Mouse (Mus musculus): Measurements from ENCODE around the gene Lrrc32.

Lrrc32 gene

DNA sequence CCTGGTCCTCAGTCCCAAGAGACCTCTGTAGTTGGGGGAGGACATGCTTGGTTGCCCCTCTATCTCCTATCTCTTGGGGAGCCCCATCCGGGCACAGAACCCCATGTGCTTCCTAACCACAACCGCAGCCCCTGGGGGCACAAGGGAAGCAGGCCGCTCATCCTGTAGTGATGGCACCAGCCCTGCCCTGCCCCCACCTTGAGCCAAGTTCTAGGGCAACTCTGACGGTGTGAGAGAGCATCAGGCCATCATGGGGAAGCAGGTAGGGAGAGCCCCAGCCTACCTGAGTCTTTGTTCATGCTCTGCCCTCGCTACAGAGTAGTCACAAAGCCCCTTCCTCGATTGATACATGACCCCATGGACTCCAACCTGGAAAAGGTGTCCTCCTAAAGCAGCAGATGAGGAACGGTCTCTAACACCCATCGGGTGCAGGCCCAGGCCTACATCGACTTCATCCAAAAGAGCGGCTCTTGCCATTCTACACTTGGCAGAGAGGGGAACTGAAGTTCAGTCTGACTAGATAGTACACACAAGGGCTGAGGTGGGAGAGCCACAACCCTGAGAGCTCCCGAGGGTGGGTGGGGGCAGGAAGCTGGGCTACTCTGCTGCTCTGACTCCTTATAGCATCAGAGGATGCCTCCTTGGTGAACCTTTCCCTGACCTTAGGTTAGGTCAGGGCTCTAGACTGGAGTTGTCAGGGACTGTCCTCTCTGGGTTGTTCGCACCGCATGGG lies 519 bp upstream of the Lrrc32 start:
- no peak for DNase-seq (ENCODE audit: inconsistent ontology term)

DNA sequence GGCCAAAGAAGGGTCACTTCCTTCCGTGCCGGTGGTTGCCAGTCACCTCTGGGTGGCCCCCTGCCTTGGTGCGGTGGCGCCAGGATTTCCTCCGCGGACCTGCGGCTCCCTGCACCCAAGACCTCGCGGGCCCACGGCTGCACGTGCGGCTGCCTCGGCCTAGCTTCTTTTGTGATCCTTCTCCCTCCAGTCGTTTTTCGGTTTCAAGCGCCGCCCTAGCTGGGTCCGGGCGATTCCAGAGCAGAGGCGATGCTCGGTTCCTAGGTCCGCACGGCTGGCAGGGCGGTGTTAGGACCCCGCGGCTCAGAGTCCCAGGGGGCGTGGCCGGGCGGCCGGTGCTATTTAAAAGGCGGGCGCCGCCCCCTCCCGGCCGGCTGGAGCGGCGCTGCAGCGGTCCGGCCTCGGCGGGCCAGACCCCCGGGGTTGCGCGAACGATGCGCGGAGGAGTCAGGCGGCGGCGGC lies 571 bp downstream of the Lrrc32 start:
- peak; percentile 82 for DNase-seq (ENCODE audit: inconsistent ontology term)

DNA sequence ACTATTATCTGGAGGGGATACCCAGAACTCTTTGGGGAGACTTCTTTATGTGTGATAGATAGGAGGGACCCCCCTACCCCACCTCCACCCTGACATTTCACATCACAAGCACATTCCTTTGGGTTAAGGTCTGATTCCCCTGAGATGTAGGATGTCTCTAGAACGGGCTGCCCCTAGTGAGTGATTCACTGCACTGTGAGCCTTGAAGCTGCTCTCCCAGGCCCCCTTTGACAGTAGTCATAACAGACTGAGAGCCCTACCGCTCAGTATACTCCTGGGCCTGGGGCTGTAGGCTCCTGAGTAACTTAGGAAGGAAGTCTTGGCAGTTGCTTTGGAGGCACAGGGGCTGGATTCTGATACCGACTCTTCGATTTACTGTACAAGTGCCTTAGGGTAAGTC lies 1.2 kb downstream of the Lrrc32 start:
- no peak for DNase-seq (ENCODE audit: inconsistent ontology term)

DNA sequence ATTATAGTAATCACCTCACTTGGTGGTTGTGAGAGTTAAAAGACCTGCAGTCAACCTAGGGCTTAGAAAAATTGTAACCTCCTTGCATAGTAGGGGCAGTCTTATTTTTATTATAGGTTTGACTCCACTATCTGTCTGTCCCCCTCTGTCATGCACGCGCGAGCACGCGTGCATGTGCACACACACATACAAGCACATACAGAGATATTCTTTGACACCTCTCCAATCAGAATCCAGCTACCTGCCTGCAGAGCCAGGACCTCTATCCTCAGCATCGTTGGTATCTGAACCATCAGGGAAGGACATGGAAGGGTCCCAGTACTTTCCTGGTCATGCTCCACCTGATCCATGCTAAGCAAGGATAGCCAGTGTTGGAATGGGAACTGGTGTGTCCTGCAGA lies 1.8 kb downstream of the Lrrc32 start:
- DNase-seq (ENCODE audit: inconsistent ontology term): no peak

DNA sequence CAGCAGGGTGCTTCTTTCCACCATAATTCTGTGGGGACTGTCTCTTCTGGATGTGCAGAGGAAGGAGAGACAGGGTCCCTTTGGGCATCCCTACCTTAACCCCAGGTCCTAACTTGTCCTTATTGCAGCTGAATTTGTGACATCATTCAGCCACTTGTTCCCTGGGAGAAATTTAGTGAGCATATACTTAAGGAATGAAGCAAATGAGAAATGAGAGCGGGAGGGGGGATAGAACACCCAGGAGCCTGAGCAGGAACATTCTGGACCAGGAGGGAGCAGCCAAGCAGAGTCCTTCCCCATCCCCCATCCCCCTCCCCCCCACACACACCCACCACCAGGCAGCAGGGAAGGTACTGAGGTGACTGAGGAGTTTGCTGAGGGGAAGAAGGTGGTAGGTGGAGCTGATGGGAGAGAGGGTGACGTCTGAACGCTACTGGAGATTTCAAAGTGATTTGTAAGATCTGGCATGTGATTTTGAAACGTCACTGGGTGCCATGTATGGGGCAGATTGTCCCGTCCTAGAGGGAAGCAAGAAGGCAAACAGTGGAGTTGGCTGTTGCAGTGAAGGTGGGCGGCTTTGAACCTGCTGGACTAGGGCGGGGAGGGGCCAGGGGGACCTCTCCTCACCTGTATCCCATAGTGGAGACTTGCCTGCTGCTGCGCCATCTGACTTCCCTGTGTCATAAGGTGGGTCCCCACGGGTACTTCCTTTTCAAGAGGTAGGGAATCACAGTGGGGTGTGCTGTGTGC lies 2.5 kb downstream of the Lrrc32 start:
- no peak for DNase-seq (ENCODE audit: inconsistent ontology term)

DNA sequence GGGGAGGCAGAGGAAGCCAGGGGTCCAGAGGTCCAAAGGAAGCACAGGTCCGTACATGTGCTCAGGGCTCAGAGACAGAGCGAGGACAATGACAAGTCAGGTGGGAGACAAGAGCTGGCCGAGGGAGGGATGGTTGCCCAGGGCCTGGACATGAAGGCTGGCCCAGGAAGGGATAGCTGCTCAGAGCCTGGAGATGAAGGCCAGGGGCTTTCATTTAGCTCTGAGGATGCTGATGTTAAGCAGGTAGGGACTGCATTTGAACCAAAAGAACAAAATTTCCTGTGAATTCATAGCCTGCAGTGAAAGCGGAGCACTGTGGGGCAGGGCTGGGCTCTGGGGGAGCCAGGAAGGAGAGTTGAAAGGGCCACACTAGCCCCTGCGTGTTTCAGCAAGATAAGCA lies 3.2 kb downstream of the Lrrc32 start:
- no peak for DNase-seq (ENCODE audit: inconsistent ontology term)

DNA sequence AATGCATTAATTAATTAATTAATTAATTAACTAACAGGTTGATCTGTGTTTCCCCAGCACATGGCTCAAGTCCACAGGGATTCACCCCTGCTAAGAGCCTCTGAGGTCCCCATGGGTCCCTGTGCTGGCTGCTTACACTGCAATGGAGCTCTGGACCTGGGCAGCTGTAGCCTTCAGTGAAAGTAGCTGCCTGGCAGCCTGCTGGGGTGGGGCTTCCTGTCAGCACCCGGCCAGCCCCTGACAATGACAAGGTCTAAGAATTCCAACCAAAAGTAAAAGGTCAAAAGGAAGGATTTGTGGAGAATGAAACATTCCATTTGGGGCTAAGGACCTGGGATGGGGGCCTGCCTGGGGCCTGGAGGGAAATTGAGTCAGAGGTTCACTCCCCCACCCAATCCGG lies 4.2 kb downstream of the Lrrc32 start:
- DNase-seq (ENCODE audit: inconsistent ontology term): no peak

DNA sequence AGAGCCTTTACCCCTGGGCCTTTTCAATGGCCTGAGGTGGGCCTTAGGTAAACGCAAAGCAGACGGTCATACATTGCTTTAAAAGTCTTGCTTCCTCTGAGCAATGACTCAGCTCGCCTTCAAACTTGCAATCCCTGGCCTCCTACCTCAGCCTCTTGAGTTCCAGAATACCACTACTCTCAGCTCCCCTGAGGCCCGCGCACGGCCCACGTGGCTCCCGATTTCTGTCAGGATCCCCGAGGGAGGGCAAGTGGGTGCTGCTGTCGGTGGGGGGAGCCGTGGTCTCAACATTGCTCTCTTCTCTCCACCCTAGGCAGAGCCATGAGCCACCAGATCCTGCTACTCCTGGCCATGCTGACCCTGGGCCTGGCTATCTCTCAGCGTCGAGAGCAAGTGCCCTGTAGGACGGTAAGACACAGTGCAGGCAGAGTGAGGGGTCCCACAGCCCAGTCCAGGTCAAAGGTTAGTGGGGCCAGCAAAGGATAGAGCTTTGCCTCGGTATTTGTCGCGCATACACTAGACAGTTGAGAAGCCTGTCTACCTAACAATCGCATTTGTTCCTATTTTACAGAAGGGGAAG lies 4.9 kb downstream of the Lrrc32 start:
- no peak for DNase-seq (ENCODE audit: inconsistent ontology term)

DNA sequence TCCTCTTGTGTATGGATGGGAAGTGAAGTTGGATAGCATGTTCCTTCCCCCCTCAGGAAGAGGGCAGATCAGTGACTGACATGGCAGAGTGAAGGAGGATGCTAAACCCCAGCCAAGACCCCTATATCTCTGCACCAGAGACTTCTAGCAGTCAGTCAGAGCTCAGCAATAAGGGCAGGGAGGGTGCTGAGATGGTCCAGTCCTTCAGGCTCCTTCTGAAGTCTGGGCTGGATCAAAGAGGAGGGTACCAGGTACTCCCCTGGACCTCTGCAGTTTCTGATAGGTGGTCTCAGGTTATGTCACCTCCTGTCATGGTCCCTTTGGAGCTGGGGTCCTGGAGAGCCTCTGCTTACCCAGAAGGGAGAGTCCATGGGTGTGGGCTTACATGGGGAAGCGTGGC lies 6.5 kb downstream of the Lrrc32 start:
- DNase-seq (ENCODE audit: inconsistent ontology term): no peak

DNA sequence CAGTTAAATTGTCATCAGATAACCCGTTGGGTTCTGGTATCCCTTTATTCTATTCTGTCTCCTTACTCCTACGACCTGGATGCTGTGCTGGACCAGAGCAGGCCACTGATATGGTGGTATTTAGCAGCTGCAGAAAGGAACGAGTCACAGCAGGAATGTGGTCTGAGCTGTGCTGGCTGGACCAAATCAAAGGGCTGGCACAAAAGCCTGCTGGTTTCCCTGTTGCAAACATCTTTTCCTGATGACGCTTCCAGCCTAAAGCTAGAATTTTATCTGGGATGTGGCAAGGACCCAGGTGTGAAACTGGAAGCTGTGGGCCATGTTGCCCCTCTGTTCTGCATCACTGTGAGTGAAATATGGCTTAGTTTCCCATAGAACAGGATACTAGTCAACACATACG lies 8.4 kb downstream of the Lrrc32 start:
- peak; percentile 48 for DNase-seq (ENCODE audit: inconsistent ontology term)

DNA sequence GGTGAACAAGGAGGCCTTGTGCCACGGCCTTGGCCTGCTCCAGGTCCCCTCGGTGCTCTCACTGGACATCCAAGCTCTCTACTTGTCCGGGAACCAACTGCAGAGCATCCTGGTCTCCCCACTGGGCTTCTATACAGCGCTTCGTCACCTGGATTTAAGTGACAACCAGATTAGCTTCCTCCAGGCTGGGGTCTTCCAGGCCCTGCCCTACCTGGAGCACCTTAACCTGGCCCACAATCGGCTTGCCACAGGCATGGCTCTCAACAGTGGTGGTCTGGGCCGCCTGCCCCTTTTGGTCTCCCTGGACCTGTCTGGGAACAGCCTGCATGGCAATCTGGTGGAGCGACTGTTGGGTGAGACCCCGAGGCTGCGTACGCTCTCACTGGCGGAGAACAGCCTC lies 9.0 kb downstream of the Lrrc32 start:
- no peak for DNase-seq (ENCODE audit: inconsistent ontology term)

DNA sequence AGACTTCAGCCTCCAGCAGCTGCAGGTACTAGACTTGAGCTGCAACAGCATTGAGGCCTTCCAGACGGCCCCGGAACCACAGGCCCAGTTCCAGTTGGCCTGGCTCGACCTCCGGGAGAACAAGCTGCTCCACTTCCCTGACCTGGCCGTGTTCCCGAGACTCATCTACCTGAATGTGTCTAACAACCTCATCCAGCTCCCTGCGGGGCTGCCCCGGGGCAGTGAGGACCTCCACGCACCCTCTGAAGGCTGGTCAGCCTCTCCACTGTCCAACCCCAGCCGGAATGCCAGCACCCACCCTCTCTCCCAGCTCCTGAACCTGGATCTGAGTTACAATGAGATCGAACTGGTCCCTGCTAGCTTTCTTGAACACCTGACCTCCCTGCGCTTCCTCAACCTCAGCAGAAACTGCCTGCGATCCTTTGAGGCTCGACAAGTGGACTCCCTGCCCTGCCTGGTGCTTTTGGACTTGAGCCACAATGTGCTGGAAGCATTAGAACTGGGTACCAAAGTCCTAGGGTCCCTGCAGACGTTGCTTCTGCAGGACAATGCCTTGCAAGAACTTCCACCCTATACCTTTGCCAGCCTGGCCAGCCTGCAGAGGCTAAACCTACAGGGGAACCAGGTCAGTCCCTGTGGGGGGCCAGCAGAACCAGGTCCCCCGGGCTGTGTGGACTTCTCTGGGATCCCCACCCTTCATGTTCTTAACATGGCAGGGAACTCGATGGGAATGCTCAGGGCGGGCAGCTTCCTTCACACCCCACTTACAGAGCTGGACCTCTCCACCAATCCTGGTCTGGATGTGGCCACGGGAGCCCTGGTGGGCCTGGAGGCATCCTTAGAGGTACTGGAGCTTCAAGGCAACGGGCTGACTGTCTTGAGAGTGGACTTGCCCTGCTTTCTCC lies 9.8 kb downstream of the Lrrc32 start:
- DNase-seq (ENCODE audit: inconsistent ontology term): no peak

DNA sequence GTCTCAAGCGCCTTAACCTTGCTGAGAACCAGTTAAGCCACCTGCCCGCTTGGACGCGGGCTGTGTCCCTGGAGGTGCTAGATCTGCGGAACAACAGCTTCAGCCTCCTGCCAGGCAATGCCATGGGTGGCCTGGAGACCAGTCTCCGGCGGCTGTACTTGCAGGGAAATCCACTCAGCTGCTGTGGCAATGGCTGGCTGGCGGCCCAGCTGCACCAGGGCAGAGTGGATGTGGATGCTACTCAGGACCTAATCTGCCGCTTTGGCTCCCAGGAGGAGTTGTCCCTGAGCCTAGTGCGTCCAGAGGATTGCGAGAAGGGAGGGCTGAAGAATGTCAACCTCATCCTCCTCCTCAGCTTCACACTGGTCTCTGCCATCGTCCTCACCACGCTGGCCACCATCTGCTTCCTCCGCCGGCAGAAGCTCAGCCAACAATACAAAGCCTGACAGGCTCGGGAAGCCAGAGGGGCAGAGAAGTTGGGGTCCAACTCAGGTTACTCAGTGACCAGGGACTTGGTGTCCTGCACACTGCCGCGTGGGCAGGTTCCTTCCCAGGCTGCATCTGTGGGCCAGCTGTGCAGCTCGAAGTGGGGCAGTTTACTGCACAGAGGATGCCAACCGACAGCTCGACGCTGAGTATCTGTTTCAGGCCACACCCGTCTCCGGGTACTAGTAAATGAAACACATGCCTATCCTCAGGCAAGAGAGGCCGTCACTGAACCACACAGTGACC lies 10.6 kb downstream of the Lrrc32 start:
- DNase-seq (ENCODE audit: inconsistent ontology term): no peak

DNA sequence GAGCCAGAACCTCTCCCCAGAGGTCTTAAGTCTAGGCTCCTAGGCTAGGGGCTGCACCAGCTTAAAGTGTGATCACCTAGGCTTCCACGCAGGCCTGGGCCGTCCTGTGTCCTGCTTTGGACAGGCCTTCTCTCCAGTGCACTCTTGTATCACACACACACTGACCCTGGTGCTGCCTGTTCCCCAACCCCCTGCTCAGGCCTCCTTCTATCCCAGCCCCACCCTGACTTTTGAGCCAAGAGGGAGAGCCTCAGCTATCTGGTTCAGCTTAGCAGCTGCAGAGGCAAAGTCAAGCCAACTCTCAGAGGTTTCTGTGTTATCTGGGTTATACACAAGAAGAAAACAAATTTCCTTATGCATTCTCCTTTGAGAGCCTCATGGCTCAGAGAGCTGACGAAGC lies 11.4 kb downstream of the Lrrc32 start:
- DNase-seq (ENCODE audit: inconsistent ontology term): no peak

DNA sequence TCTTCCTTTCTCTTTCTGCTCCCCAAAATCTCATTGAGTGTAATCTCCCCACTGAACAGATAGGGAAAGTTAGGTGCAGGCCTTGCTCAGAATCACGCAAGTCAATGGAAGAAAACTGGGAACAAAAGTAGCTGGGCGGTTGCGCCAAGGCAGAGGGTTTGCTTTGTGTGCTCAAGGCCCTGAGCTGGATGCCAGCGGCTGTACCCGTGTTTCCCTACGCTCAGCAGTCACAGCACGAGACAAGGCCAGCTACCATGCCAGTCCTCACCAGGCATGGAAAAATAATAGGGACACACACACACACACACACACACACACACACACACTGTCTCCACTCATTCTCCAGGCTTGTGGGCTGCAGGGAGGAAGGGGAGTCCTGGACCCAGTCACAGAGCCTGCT lies 12.0 kb downstream of the Lrrc32 start:
- no peak for DNase-seq (ENCODE audit: inconsistent ontology term)

DNA sequence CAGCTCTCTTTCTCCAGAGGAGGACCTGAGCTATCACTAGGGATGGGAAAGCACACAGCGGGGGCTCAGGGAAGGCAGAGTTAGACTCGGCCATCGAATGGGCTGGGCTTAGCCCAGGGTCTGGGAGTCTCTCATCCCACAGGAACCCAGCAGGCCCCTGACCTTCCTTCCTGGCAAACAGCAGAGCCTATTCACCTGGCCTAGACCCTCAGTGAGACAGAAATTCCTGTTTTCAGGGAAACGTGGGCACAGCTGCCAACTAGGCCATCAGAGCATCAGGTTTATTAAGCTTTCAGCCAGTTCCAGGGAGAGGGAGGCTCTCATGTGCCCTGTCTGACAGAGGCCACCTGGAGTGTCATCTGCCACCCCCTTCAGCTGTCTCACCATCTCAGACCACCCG lies 13.8 kb downstream of the Lrrc32 start:
- DNase-seq (ENCODE audit: inconsistent ontology term): no peak

DNA sequence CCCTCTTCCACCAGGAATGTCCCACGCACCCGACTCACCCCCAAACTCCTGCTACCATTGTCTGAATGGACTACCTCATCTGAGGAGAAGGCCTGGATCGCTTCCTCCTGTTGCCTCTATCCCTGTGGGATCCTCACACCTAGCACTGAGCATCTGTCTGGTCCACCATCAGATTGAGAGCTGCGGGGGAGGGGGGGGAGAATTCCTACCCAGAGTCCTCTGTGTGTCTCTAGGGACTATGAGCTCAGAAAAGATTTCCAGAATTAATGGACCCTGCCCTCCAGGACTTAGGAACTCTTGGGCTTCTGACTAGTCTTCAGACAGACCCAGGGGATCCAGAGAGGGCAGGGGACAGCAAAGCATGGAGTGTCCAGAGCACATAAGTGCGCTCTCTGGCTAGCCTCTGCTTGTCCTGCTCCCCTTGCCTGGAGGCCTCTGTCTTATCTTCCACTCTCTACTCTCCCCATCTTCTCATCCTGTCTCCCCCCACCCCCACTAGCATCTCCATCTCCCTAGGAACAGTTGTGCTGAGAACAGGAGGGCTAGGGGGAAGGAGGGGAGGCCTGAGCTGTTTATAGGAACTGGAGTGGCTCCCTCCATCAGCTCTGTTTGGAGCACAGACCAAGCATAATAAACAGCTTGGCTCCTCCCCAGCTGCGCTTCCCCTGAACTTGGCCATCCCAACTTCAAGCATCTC lies 15.0 kb downstream of the Lrrc32 start:
- DNase-seq (ENCODE audit: inconsistent ontology term): no peak

DNA sequence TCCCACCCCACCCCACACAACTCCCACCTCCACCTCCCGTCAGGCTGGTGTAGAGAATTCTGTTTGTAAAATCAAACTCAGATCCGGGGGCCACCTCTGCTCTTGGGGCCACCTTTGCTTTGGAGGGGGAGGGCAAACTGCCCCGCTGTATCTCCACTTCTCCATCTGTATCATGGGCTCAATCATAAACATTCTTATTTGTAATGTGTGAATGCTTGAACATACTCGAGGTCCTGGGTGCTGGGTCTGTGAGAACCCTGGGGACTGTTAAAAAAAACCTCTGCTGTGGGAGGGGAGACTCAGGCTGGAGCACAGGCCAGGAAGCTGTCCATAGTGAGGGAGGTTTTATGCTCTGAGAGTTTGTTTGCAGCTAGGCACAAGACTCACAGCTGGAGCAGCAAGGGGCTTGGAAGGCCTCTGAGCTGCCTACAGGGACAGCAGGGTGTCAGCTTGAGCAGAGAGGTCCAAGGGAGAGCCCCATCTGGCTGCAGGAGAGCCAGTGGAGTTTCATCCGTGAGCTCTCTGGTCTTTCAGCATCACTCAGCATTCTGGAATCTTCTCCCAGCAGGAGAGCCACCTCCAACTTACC lies 15.7 kb downstream of the Lrrc32 start:
- DNase-seq (ENCODE audit: inconsistent ontology term): no peak

DNA sequence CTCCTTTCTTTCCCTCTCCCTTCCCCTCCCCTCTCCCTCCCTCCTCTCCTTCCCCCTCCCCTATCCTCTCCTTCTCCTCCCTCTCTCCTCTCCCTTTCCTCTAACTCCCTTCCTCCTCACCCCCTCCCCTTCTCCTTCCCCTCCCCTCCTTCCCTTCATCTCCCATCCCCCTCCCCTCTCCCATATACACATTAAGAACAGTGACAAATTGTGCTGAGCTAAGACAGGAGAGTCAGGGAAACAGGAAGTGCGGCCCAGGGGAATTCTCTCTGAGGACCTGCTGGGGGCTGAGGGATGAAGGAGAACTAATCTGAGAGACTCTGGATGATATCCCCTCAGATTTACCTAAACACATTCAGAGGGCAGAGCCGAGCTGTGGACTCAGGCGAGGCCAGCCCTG lies 16.6 kb downstream of the Lrrc32 start:
- DNase-seq (ENCODE audit: inconsistent ontology term): no peak
